Mouse (Mus musculus) heart, postnatal 10 days (tissue): ENCODE measurements around the gene Hacd1. TPM values are rescaled to one million over a fixed set of nuclear protein-coding genes. Genes with fewer than 3 reads are reported as not detected.
A peak's percentile ranks its signal among the peaks of the same experiment; 100 is the strongest.
"Not testable (repeated sequence)": the region's sequence is repeated elsewhere in the genome, so short reads cannot be mapped to it uniquely, and the experiment has no call there.

ENCODE experiments used
- DNase-seq, 2 experiments: peaks; one replicate each; pipeline ENCODE4 v3.0.0; 2021
- intact Hi-C: fragments of 180-260 bp; cut with DNase I; formaldehyde crosslinking; loops from one replicate; pipeline ENCODE4 v1.15.1; 2025
- total RNA-seq, 2 experiments: library from RNA; stranded (reverse); gene quantifications; 2 replicates each; pipeline ENCODE4 v1.2.3; 2021

Hacd1 gene
- total RNA-seq, result 100 to 1,000 TPM; 214 TPM

GRCm38 (mm10) chr2:14055566-14056331, at the start of gene Hacd1:
TSS of gene Hacd1 (minus strand) at chr2:14056135.
- peak; percentile 88 to 89 for DNase-seq
- intact Hi-C loops, result loop anchor here (1.0 to 5.0 kb wide), 3 partner anchors 19 to 767 kb away; partner anchors contain the start of gene Stam

DNA sequence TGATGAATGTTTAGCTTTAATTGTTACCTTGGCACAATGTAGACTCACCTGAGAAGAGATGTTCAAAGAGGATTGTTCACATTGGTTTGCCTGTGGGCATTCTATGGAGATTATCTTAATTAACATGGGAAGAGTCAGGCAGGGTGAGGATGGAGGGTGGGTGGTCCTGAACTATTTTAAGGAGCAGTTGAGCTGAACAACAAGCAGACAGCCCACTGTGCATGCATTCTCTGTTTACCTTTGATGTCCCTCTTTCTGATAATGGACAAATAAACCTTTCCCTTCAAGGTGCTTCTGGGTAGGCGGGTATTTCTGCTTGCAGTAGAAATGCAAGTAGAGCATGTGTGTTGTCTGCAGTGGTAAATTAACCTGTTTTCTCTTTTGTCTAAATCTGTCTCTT, 48.0 kb upstream of the Hacd1 start:
- no peak for DNase-seq
- intact Hi-C loops, result no loop called here

DNA sequence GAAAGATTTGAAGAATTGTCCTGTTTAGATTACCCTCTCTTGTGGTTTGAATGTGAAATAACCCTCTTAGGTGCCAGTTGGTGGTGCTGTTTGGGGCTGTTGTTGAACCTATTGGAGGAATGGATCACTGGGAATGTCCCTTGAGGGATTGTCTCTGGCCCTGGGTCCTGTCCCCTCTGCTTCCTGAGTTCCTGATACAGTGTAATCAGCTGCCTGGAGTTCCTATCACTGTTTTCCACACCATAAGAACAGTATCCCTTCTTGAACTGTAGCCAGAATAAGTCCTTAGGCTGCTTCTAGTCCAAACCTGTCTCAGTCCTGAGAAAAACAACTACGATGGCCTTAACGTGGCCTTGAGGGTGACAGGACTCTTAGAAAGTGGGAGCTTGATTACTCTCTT, 46.7 kb upstream of the Hacd1 start:
- intact Hi-C loops, result no loop called here
- no peak for DNase-seq

DNA sequence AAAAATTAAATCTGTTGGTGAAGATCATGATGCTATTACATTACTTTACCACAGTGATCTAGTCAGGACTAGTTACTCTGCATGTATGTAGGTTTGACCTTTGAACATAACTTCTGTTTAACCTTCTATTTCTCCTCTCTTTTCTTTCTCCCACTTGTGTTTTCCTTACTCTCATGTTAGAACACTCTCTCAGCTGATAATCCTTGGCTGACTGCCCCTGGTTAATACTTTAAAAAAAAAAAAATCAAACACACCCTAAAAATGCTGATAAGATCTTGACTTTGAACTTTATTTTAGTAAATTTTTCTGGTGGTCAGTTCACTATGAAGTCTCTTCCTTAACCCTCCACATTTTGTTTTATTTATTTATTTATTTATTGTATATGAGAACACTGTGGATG, 44.6 kb upstream of the Hacd1 start:
- no peak for DNase-seq
- intact Hi-C loops, result no loop called here

GRCm38 (mm10) chr2:14078527-14078926, 22.6 kb upstream of the Hacd1 start:
- DNase-seq, intact Hi-C loops: not testable (repeated sequence)

DNA sequence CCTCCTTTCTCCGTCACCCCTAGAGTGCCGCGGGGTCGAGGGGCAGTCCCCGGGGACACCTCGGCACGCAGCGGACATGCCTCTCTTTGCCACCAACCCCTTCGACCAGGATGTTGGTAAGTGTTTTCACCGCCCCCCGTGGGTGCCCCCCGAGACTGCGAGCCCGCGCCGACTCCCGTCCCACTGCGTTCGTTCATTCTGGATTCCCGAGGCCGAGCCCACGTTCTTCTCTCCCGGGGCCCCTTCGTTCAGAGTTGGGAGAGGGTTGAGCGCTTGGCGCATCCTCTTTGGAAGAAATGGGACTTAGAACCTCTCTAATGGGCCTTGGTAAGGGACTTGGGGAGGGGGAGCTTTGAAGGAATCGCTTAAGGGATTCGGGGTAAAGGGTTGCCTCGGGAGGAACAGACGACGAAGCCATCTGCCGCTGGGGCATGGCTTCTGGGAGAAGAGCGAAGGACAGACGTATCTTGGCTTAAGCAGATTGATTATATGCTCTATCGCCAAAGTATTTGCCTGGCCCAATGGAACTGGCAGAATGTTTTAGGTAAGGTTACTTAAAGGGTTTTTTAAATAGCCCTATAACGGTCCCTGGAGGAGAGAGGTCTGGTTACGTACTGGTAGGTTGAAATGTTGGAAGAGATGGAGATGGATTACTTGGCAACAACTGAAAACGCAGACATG, 18.4 kb upstream of the Hacd1 start:
- intact Hi-C loops, result loop anchor here (1.0 kb wide), 1 partner anchor 19 kb away; no protein-coding TSS in a partner anchor
- no peak for DNase-seq

GRCm38 (mm10) chr2:14073362-14074220, 17.7 kb upstream of the Hacd1 start, which contains the start of gene Stam:
TSS of gene Stam (plus strand) at chr2:14074098.
- DNase-seq, result peak; percentile 92 to 94
- intact Hi-C loops, result loop anchor here (1.0 kb wide), 1 partner anchor 18 kb away; no protein-coding TSS in a partner anchor

DNA sequence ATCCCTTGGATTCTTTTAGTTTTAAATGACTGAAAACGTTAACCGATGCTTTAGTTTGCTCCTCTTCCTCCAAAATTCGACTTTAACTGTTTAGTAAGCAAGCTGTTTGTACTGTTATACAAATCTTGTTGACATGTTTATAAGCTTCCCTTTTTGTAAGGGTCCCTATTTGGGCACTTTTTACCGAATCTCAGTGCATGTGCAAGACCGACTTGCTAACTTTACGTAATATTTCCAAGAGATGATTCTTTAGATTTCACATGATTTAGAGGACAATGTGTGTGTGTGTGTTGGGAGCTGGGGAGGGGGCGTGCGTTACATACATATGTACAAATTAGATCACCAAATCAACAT, 17.1 kb upstream of the Hacd1 start:
- DNase-seq, result no peak
- intact Hi-C loops, result no loop called here

- intact Hi-C loops, result no loop called here
Measured at GRCm38 (mm10) chr2:14070466-14070865, 14.5 kb upstream of the Hacd1 start.

DNA sequence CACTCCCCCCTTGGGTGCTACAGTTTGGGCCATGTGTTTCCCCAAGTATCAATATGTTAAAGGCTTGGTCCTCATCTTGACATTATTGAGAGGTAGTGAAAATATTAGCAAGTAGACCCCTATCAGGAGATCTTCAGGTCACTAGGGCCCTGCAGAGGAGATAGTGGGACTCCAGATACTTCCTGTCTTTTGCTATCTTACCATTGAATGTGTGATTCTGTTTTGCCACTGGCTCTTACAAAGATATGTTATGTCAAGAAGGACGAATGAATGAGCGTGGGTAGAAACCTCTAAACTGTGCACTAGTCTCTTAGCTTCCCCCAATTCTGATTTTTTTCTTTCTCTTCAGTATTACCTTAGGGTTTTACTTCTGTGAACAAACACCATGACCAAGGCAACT, 13.1 kb upstream of the Hacd1 start:
- intact Hi-C loops, result no loop called here
- no peak for DNase-seq

More at GRCm38 (mm10) chr2:14070466-14070865, 14.5 kb upstream of the Hacd1 start:
- DNase-seq, result no peak

GRCm38 (mm10) chr2:14065704-14066650, 10.0 kb upstream of the Hacd1 start:
- no peak for DNase-seq
- intact Hi-C loops, result no loop called here

DNA sequence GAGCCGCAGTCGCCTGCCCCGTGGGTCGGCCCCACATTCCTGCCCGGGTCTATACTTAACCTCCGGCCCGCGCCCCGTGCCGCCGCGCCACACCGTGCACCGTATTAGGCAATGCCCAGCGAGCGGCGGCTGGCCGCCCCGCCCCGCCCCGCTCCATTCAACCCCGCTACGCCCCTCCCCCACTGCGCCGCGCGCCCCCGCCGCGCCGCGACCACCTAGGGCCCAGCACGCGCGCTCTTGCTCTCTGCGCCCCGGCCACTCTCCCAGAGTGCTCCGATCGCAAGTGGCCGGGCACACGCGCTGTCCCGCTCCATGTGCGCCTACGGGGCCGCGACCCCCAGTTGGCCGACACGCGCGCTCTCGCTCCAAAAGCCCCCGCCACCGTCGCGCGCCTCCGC, 768 bp downstream of the Hacd1 start:
- peak; percentile 83 to 85 for DNase-seq
- intact Hi-C loops, result loop anchor here (1.0 to 5.0 kb wide), 3 partner anchors 19 to 767 kb away; partner anchors contain the start of gene Stam

- intact Hi-C loops, result loop anchor here (1.0 to 5.0 kb wide), 3 partner anchors 20 to 768 kb away; partner anchors contain the start of gene Stam
- DNase-seq, result no peak
Measured at GRCm38 (mm10) chr2:14054716-14055115, 1.2 kb downstream of the Hacd1 start.

GRCm38 (mm10) chr2:14054163-14054562, 1.8 kb downstream of the Hacd1 start:
- intact Hi-C loops, result no loop called here
- DNase-seq, result no peak

DNA sequence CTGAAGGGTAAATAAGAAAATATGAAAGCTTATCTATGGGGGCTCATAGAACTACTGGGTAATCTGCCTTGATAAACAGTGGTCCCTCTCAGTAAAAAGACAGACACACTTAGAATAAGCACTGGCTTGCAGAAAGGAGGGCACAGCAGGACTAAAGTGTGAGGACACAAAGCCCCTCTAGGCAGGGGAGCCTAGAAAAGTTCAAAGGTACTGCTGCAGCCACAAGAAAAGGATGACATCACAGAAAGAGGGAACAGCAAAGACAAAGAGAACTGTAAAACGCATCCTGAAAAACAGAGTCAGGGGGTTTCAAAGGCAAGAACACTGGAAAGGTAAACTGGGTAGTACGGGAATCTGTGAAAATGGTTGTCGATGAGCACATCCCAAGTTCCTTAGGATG, 2.3 kb downstream of the Hacd1 start:
- no peak for DNase-seq
- intact Hi-C loops, result no loop called here

DNA sequence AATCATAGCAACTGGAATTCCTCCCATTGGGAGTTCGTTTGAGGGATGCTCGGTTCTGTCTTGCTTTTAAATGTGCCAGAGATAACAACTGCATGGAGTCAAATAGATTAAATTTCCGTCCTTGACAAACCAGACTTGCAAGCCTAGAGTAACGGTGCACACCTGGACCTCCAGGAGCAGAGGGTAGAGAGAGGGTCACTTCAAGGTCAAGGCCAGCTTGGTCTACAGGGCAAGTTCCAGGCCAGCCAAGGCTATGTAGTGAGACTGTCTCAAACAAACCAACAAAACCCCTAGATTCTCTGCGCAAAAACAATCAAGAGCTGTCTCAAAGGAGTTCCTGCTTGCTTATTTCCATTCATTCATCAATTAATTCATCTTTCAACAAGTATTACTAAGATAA, 7.1 kb downstream of the Hacd1 start:
- no peak for DNase-seq
- intact Hi-C loops, result loop anchor here (1.0 to 5.0 kb wide), 4 partner anchors 98 to 772 kb away; no protein-coding TSS in a partner anchor

GRCm38 (mm10) chr2:14048381-14048780, 7.6 kb downstream of the Hacd1 start:
- intact Hi-C loops, result loop anchor here (1.0 to 5.0 kb wide), 4 partner anchors 98 to 771 kb away; no protein-coding TSS in a partner anchor
- DNase-seq, result peak; percentile 71 to 77

- intact Hi-C loops, result loop anchor here (2.0 kb wide), 1 partner anchor 23 kb away; no protein-coding TSS in a partner anchor
- DNase-seq, result no peak
Measured at GRCm38 (mm10) chr2:14043577-14044170, 12.3 kb downstream of the Hacd1 start.

DNA sequence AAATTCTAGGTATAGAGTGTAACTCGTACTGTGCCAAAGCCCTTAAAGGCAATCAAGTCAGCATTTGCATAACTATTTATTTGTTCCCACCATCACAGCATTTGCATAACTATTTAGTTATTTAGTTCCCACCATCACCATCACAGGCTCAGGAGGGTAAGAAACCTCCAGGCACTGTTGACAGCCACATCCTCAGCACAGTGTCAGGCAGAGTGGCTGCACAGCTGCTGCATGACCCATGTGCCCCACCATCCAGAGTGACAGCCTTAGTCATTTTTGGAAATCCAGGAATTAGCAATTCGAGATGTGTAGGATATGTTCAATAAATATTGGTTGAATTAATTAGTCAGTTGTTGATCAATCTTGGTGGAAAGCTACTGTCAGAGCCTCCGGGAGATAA, 12.9 kb downstream of the Hacd1 start:
- intact Hi-C loops, result loop anchor here (2.0 kb wide), 1 partner anchor 22 kb away; no protein-coding TSS in a partner anchor
- no peak for DNase-seq
